Mouse (Mus musculus) small intestine, adult 2 months (tissue): ENCODE results near the gene 2010111I01Rik.

Experiments used
- CTCF ChIP-seq: fragments of 200-500 bp; IDR thresholded peaks from 2 replicates; pipeline ENCODE4 v1.5.1; 2012; ENCODE audit warnings: low read depth, mild to moderate bottlenecking, control low read depth, inconsistent platforms, low read length, moderate library complexity, mixed read lengths; ENCODE audit not compliant: insufficient replicate concordance, insufficient read length; ENCODE audit errors: extremely low read depth
- POLR2A ChIP-seq: fragments of 200-500 bp; IDR thresholded peaks from 2 replicates; pipeline ENCODE4 v1.6.1; 2012; ENCODE audit warnings: low read depth, mild to moderate bottlenecking, control low read depth, inconsistent platforms, low read length, moderate library complexity

- TF ChIP-seq CTCF, result no peak
- TF ChIP-seq POLR2A, result no peak
Observed at GRCm38 (mm10) chr13:63332576-63333300, 368.0 kb downstream of the 2010111I01Rik start.
